Mouse (Mus musculus) embryonic fibroblast, embryonic 13.5 days (primary cell): ENCODE data around the gene 6030458C11Rik. TPM values are rescaled to one million over a fixed set of nuclear protein-coding genes. Genes with fewer than 3 reads are reported as not detected.

Experiments
- H3K27ac ChIP-seq: 2 replicates; pipeline ENCODE4 v1.5.1; 2012; ENCODE audit warnings: low read length, control low read depth, inconsistent platforms; ENCODE audit not compliant: insufficient read depth
- H3K4me1 ChIP-seq: 2 replicates; pipeline ENCODE4 v1.6.1; 2011; ENCODE audit warnings: low read length; ENCODE audit not compliant: control insufficient read depth, insufficient read depth
- H3K4me3 ChIP-seq: 2 replicates; pipeline ENCODE4 v1.5.1; 2011; ENCODE audit warnings: mild to moderate bottlenecking, control low read depth, low read length; ENCODE audit not compliant: insufficient read depth
- CTCF ChIP-seq: IDR thresholded peaks from 2 replicates; pipeline ENCODE4 v1.5.1; 2011; ENCODE audit warnings: mild to moderate bottlenecking, control low read depth, low read length, moderate library complexity, borderline replicate concordance; ENCODE audit not compliant: insufficient read depth
- POLR2A ChIP-seq: IDR thresholded peaks from 2 replicates; pipeline ENCODE4 v1.6.1; 2011; ENCODE audit warnings: low read depth, mild to moderate bottlenecking, control low read depth, low read length, moderate library complexity
- polyA plus RNA-seq: library from polyadenylated mRNA; stranded (reverse); fragments of >200 nt; gene quantifications from 2 replicates; pipeline ENCODE4 v1.2.4, GENCODE M21; 2011; ENCODE audit warnings: low read depth; ENCODE audit not compliant: missing spikeins, insufficient read length

6030458C11Rik gene
- polyA plus RNA-seq, 1 experiment, result 22.5 TPM

DNA sequence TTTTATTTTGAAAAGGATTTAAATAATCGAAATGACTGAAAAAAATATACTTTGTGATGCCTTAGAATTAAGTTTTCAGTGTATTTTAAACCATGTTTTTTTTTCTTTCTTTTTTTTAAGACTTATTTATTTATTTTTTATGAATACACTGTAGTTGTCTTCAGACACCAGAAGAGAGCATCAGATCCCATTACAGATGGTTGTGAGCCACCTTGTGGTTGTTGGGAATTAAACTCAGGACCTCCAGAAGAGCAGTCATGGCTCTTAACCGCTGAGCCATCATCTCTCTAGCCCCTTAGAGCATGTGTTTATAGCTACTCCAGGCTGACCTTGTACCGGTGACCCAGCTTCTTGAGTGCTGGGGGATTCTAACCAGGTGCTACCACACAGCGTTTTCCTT is 24.9 kb upstream of the 6030458C11Rik start:
- Histone ChIP-seq H3K27ac (0 out of 2 replicates have a peak overlapping the region, but pooled peaks have one; percentile 22), H3K4me3 (no peak overlapping the region)
- TF ChIP-seq CTCF (no peak), POLR2A (no peak)

DNA sequence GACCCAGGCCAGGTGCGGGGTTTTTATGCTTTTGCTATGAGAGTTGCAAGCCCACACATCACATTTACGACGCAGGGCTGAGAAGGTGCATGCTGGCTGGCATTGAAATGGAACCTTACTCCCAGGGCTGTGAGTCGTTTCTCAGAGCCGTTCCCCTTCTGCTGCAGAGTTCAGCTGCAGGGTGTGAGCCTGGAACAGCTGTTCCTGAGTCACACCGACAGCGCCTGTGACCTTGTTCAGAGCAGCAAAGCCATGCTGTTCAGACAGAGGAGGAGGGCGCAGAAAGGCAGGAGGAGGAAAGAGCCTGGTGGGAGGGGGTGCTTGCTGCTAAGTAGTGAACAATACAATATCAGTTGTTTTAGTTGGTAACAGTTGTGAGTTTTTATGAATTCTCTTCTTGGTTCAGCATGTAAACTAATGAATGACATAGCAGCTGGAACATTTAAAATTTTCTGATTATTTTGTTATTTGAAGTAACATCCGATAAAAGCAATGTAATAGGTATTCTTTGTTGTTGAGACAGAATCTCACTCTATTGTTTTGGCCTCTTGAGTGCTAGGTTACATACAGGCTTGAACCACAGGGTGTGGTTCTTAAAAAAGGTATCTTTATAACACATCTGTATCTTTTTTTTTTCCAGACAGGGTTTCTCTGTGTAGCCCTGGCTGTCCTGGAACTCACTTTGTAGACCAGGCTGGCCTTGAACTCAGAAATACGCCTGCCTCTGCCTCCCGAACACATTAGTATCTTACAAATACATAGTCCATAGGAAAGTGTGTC is 23.9 kb upstream of the 6030458C11Rik start:
- Histone ChIP-seq H3K4me3 (no peak overlapping the region), H3K27ac (peak overlapping the region; percentile 76), H3K4me1 (peaks cover 3% of the 10 kb centered on the region)
- TF ChIP-seq CTCF (no peak), POLR2A (no peak)

More for the DNA sequence above, 24.9 kb upstream of the 6030458C11Rik start:
- peaks cover 3% of the 10 kb centered on the region for H3K4me1 ChIP-seq

DNA sequence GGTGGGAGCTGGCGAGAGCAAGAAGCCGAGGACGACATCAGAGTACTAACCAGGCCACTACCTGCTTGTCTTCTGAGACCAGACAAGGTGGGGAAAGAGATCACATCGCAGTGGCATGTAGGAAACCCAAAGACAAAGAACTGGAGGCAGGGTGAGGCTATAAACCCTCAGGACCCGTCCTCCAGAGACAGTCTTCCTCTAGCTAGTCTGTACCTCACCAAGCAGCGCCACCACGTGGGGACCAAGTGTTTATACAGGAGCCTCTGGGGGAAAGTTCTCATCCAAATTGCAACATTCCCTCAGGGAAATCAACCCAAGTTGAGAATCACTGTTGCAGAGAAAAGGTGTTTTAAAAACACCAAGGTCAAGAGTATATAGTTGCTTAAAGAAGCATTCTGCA is 18.4 kb upstream of the 6030458C11Rik start:
- peaks cover 3% of the 10 kb centered on the region for H3K4me1 ChIP-seq
- TF ChIP-seq POLR2A, result no peak
- TF ChIP-seq CTCF, result no peak
- no peak overlapping the region for H3K27ac ChIP-seq
- no peak overlapping the region for H3K4me3 ChIP-seq

DNA sequence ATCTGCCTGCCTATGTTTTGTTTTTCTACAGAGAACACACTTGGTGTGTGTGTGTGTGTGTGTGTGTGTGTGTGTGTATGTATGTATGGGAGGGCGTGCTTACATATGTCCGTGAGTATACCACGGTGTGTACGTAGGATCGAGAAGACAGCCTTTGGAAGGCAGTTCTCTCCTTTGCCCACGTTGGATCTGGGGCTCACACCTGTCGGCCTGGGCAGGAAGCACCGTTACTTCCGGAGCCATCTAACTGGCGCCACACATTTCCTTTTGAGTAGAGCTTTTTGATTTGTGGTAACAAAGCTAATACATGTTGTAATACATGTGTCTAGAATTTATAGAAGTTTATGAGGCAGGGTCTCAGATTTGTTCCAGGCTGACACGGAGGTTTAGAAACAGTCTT is 16.3 kb upstream of the 6030458C11Rik start:
- no peak for TF ChIP-seq CTCF
- TF ChIP-seq POLR2A, result no peak

DNA sequence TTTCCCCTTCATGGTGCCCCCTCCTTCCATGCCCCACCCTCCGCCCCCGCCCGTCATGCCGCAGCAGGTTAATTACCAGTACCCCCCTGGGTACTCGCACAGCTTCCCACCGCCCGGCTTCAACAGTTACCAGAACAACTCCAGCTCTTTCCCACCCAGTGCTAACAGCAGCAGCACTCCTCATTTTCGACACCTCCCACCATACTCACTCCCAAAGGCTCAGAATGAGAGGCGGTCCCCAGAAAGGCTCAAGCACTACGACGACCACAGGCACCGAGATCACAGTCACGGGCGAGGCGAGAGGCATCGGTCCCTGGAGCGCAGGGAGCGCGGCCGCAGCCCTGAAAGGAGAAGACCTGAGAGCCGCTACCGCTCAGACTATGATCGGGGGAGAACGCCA is 9.8 kb upstream of the 6030458C11Rik start:
- H3K27ac ChIP-seq, result no peak overlapping the region
- no peak overlapping the region for H3K4me3 ChIP-seq
- H3K4me1 ChIP-seq, result no peaks in the 10 kb centered on the region
- TF ChIP-seq POLR2A (no peak), CTCF (no peak)

More for the DNA sequence above, 16.3 kb upstream of the 6030458C11Rik start:
- Histone ChIP-seq H3K4me1 (no peaks in the 10 kb centered on the region), H3K27ac (no peak overlapping the region), H3K4me3 (no peak overlapping the region)

DNA sequence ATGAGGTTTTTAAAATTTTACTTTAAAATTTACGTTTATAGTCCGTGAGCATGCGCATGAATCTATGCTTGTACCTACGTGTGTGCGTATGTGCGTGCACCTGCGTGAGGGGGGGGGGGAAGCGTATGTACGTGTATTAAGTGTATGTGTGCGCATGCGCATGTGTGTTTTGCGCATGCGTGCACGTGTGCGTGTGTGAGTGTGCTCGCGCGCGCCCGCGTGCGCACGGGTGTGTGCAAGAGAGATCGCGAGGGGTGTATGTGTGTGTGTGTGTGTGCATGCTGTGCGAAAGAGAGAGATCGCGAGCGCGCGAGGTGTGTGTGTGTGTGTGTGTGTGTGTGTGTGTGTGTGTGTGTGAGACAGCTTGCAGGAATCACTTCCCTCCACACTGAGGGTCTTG is 8.9 kb upstream of the 6030458C11Rik start:
- no peak overlapping the region for H3K27ac ChIP-seq
- TF ChIP-seq POLR2A, result no peak
- no peak for TF ChIP-seq CTCF
- no peaks in the 10 kb centered on the region for H3K4me1 ChIP-seq
- H3K4me3 ChIP-seq, result no peak overlapping the region

DNA sequence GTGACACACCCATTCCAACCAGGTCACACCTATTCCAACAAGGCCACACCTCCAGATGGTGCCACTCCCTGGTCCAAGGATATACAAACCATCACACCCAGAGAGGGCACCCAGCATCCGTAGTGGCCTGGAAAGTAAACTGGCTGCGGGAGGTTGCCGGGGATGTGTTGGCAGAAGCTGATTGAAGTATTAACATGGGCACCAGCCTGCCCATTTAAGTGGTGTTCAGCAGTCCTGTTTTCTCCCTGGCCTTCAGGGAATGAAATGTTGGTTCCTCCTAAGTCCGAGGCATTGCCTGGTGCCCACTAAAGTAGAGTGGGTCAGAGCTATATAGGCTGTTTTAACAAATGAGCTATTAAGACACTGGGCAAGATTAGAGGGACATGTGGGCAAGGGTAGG is 8.2 kb upstream of the 6030458C11Rik start:
- H3K27ac ChIP-seq, result no peak overlapping the region
- H3K4me1 ChIP-seq, result no peaks in the 10 kb centered on the region
- TF ChIP-seq CTCF (no peak), POLR2A (no peak)
- H3K4me3 ChIP-seq, result no peak overlapping the region

DNA sequence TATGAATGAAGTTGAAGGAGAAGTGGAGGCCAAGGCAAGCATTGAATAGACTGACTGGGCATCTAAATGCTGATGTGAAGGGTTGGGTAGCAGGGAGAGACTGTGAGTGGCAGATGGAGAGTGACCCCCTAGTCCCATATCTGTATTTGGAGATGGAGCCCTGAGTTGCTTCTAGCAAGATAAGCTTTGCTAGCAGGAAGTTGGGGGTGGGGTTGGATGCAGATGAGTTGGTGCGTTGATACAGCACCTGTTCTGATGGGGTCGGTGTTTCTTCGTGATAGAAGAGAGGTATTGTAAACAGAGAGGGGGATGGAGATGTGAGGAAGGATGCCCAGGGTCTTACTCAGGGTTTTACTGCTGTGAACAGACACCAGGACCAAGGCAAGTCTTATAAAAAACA is 5.4 kb upstream of the 6030458C11Rik start:
- H3K4me1 ChIP-seq, result peaks cover 6% of the 10 kb centered on the region
- TF ChIP-seq POLR2A (no peak), CTCF (no peak)
- no peak overlapping the region for H3K4me3 ChIP-seq
- H3K27ac ChIP-seq, result no peak overlapping the region

DNA sequence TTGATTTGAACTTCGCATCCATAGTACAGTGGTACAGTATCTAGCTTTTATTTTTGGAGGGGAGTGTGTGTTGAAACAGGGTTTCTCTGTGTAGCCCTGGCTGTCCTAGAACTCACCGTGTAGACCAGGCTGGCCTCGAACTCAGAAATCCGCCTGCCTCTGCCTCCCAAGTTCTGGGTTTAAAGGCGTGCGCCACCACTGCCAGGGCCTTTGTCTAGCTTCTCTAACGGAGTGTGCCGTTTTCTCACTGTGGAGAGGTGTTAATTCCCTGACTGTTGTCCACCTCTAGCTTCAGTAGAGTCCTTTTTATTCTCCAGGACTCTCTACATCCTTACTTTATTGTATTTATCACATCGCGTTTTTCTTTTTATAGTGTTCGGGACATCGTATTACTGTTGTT is 959 bp upstream of the 6030458C11Rik start:
- Histone ChIP-seq H3K27ac (no peak overlapping the region), H3K4me3 (peak overlapping the region; percentile 77), H3K4me1 (peaks cover 6% of the 10 kb centered on the region)
- TF ChIP-seq CTCF (no peak), POLR2A (no peak)

DNA sequence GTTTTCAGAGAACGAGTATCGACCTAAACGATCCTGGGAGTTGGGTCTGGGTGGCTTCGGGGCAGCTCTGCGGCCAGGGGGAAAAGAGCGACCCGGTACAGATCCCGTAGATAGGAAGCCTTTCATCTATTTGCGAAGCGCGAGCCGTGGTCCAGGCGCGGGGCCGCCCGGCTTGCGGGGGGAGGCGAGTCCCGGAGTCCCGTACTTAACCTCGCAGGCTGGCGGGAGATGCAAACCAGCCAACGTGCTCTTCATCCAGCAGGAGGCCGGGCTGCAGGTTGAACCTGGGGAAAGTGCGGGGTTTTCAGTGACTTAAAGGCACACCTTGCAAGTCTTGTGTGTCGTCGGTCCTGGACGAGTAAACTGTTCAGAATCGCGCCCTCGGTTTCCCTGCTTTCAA is 516 bp upstream of the 6030458C11Rik start:
- TF ChIP-seq POLR2A (no peak), CTCF (no peak)
- peaks cover 6% of the 10 kb centered on the region for H3K4me1 ChIP-seq
- H3K4me3 ChIP-seq, result peak overlapping the region; percentile 77
- no peak overlapping the region for H3K27ac ChIP-seq

DNA sequence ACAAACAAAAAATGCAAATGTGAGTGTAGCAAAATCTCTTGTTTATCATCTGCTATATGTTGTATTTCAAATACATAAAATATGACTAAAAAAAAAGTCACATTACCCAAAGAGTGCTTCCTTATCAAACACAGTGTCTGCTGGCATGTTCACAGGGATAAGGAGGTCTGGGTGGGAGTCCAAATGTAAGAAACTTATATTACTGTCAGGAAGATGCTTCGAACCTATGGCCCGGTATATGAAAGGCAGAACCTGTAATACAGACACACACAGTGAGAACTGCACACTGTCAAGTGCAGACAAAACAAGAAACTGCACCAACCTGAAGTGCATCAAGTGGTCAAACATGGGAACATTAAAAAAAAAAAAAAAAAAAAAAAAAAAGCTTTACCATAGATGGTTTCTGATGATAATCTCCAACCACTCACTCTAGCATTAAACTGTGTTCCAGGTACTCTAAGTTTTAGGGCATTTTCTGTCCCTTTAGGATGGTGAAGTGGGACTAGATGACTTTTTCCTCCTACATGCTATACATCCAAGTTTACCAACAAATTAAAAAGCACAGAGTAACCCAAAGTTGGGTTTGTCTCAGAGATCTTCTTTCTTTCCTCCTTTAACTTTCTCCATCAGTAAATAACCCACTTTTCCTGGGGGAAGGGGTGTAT is 862 bp downstream of the 6030458C11Rik start:
- Histone ChIP-seq H3K4me3 (peak overlapping the region; percentile 92), H3K4me1 (peaks cover 6% of the 10 kb centered on the region), H3K27ac (no peak overlapping the region)
- no peak for TF ChIP-seq CTCF
- no peak for TF ChIP-seq POLR2A
